Mouse (Mus musculus) heart, adult 2 months (tissue): Measurements from ENCODE around the gene Plekhg6.

Experiments
- CTCF ChIP-seq: fragments of 200-600 bp; IDR thresholded peaks from 2 replicates; pipeline ENCODE4 v1.8.1; 2022; ENCODE audit warnings: antibody characterized with exemption, mild to moderate bottlenecking, moderate library complexity
- EP300 ChIP-seq: fragments of 200-500 bp; IDR thresholded peaks from 2 replicates; pipeline ENCODE4 v1.6.1; 2011; ENCODE audit warnings: low read depth, low read length, control low read depth; ENCODE audit not compliant: insufficient read depth
- POLR2A ChIP-seq: fragments of 200-500 bp; IDR thresholded peaks from 2 replicates; pipeline ENCODE4 v1.6.1; 2011; ENCODE audit warnings: mild to moderate bottlenecking, low read depth, low read length, control low read depth; ENCODE audit not compliant: insufficient read depth

- TF ChIP-seq POLR2A (no peak), CTCF (no peak), EP300 (no peak)
Measured at GRCm38 (mm10) chr6:125413326-125413725, 32.7 kb upstream of the Plekhg6 start.
